Mouse (Mus musculus): ENCODE data around the gene Samd8. TPM values are rescaled to one million over a fixed set of nuclear protein-coding genes. Genes with fewer than 3 reads are reported as not detected.

Gene Samd8
- polyA plus RNA-seq, 1 experiment from 2014 or later: 9.9 TPM

- DNase-seq (no peak), ATAC-seq (ENCODE audit: insufficient read depth) (no peak)
- Histone ChIP-seq H3K36me3 (ENCODE audit: insufficient read depth) (no peaks in the 10 kb centered on the region), H3K4me1 (ENCODE audit: insufficient read depth) (peaks cover 6% of the 10 kb centered on the region; the same call in 1 of the 2 replicates), H3K27me3 (ENCODE audit: insufficient read depth, low read length) (no peaks in the 10 kb centered on the region), H3K4me3 (ENCODE audit: low read depth, low read length) (no peak overlapping the region), H3K9me3 (ENCODE audit: low read depth, low read length) (no peaks in the 10 kb centered on the region), H3K4me2 (no peak overlapping the region), H3K9ac (no peak overlapping the region), H3K27ac (ENCODE audit: low read depth) (no peak overlapping the region)
- WGBS: 73% methylated on average over 4 of the region's 4 CpGs
- no peak for TF ChIP-seq CTCF (IDR thresholded peaks at IDR 0.05; ENCODE audit: low read depth)
Measured at GRCm38 (mm10) chr14:21753367-21753766, 3.0 kb downstream of the Samd8 start.

GRCm38 (mm10) chr14:21761560-21761959, 11.2 kb downstream of the Samd8 start:
- Histone ChIP-seq H3K36me3 (ENCODE audit: insufficient read depth) (no peaks in the 10 kb centered on the region), H3K4me2 (no peak overlapping the region), H3K27ac (ENCODE audit: low read depth) (no peak overlapping the region), H3K27me3 (ENCODE audit: insufficient read depth, low read length) (no peaks in the 10 kb centered on the region), H3K4me1 (ENCODE audit: insufficient read depth) (no peaks in the 10 kb centered on the region), H3K4me3 (ENCODE audit: low read depth, low read length) (no peak overlapping the region), H3K9me3 (ENCODE audit: low read depth, low read length) (no peaks in the 10 kb centered on the region), H3K9ac (no peak overlapping the region)
- DNase-seq (no peak), ATAC-seq (ENCODE audit: insufficient read depth) (no peak)
- 83% methylated on average over 9 of the region's 9 CpGs for WGBS
- no peak for TF ChIP-seq CTCF (IDR thresholded peaks at IDR 0.05; ENCODE audit: low read depth)

GRCm38 (mm10) chr14:21763736-21764135, 13.4 kb downstream of the Samd8 start:
- Histone ChIP-seq H3K27ac (ENCODE audit: low read depth) (no peak overlapping the region), H3K27me3 (ENCODE audit: insufficient read depth, low read length) (no peaks in the 10 kb centered on the region), H3K4me2 (no peak overlapping the region), H3K9ac (no peak overlapping the region), H3K4me3 (ENCODE audit: low read depth, low read length) (no peak overlapping the region), H3K36me3 (ENCODE audit: insufficient read depth) (no peaks in the 10 kb centered on the region), H3K4me1 (ENCODE audit: insufficient read depth) (no peaks in the 10 kb centered on the region; the same call in 1 of the 2 replicates), H3K9me3 (ENCODE audit: low read depth, low read length) (no peaks in the 10 kb centered on the region)
- no peak for TF ChIP-seq CTCF (IDR thresholded peaks at IDR 0.05; ENCODE audit: low read depth)
- ATAC-seq (ENCODE audit: insufficient read depth) (no peak), DNase-seq (no peak)
- 87% methylated on average over 3 of the region's 3 CpGs for WGBS

GRCm38 (mm10) chr14:21764646-21765045, 14.3 kb downstream of the Samd8 start:
- Histone ChIP-seq H3K4me3 (ENCODE audit: low read depth, low read length) (no peak overlapping the region), H3K27me3 (ENCODE audit: insufficient read depth, low read length) (no peaks in the 10 kb centered on the region), H3K36me3 (ENCODE audit: insufficient read depth) (no peaks in the 10 kb centered on the region), H3K9me3 (ENCODE audit: low read depth, low read length) (no peaks in the 10 kb centered on the region), H3K4me2 (no peak overlapping the region), H3K9ac (no peak overlapping the region), H3K4me1 (ENCODE audit: insufficient read depth) (no peaks in the 10 kb centered on the region; the same call in 1 of the 2 replicates), H3K27ac (ENCODE audit: low read depth) (no peak overlapping the region)
- WGBS: 78% methylated on average over 6 of the region's 6 CpGs
- no peak for TF ChIP-seq CTCF (IDR thresholded peaks at IDR 0.05; ENCODE audit: low read depth)
- no peak for ATAC-seq (ENCODE audit: insufficient read depth)
- no peak for DNase-seq

- Histone ChIP-seq H3K4me1 (ENCODE audit: insufficient read depth) (no peaks in the 10 kb centered on the region; the same call in 1 of the 2 replicates), H3K9ac (no peak overlapping the region), H3K36me3 (ENCODE audit: insufficient read depth) (no peaks in the 10 kb centered on the region), H3K27me3 (ENCODE audit: insufficient read depth, low read length) (no peaks in the 10 kb centered on the region), H3K9me3 (ENCODE audit: low read depth, low read length) (no peaks in the 10 kb centered on the region), H3K4me3 (ENCODE audit: low read depth, low read length) (no peak overlapping the region), H3K27ac (ENCODE audit: low read depth) (no peak overlapping the region), H3K4me2 (no peak overlapping the region)
- 58% methylated on average over 7 of the region's 7 CpGs for WGBS
- ATAC-seq (ENCODE audit: insufficient read depth) (no peak), DNase-seq (no peak)
- TF ChIP-seq CTCF (IDR thresholded peaks at IDR 0.05; ENCODE audit: low read depth): no peak
Measured at GRCm38 (mm10) chr14:21765754-21766397, 15.5 kb downstream of the Samd8 start.

GRCm38 (mm10) chr14:21766398-21766958, 16.1 kb downstream of the Samd8 start:
- Histone ChIP-seq H3K4me3 (ENCODE audit: low read depth, low read length) (no peak overlapping the region), H3K9ac (no peak overlapping the region), H3K36me3 (ENCODE audit: insufficient read depth) (no peaks in the 10 kb centered on the region), H3K9me3 (ENCODE audit: low read depth, low read length) (no peaks in the 10 kb centered on the region), H3K27ac (ENCODE audit: low read depth) (no peak overlapping the region), H3K27me3 (ENCODE audit: insufficient read depth, low read length) (no peaks in the 10 kb centered on the region), H3K4me1 (ENCODE audit: insufficient read depth) (no peaks in the 10 kb centered on the region; the same call in 1 of the 2 replicates), H3K4me2 (no peak overlapping the region)
- TF ChIP-seq CTCF (IDR thresholded peaks at IDR 0.05; ENCODE audit: low read depth): no peak
- WGBS: 74% methylated on average over 6 of the region's 6 CpGs
- DNase-seq (no peak), ATAC-seq (ENCODE audit: insufficient read depth) (no peak)

- Histone ChIP-seq H3K9ac (no peak overlapping the region), H3K36me3 (ENCODE audit: insufficient read depth) (peaks cover 16% of the 10 kb centered on the region), H3K27ac (ENCODE audit: low read depth) (no peak overlapping the region), H3K4me2 (no peak overlapping the region), H3K27me3 (ENCODE audit: insufficient read depth, low read length) (no peaks in the 10 kb centered on the region), H3K4me3 (ENCODE audit: low read depth, low read length) (no peak overlapping the region), H3K4me1 (ENCODE audit: insufficient read depth) (no peaks in the 10 kb centered on the region; the same call in 1 of the 2 replicates), H3K9me3 (ENCODE audit: low read depth, low read length) (no peaks in the 10 kb centered on the region)
- no peak for TF ChIP-seq CTCF (IDR thresholded peaks at IDR 0.05; ENCODE audit: low read depth)
- no peak for ATAC-seq (ENCODE audit: insufficient read depth)
- 87% methylated on average over 11 of the region's 11 CpGs for WGBS
- no peak for DNase-seq
Measured at GRCm38 (mm10) chr14:21772506-21773281, 22.4 kb downstream of the Samd8 start.
